Mouse (Mus musculus) effector memory CD4-positive, alpha-beta T cell, adult 5 months (primary cell): Measurements from ENCODE around the gene Prdm2. TPM values are rescaled to one million over a fixed set of nuclear protein-coding genes. Genes with fewer than 3 reads are reported as not detected.

ENCODE experiments used
- polyA plus RNA-seq: library from polyadenylated mRNA; unstranded; fragments of 100-300 nt; shearing (Covaris generic); gene quantifications from one replicate; pipeline ENCODE4 v1.2.1, GENCODE M21; 2017

Prdm2 gene
- 34.5 TPM for polyA plus RNA-seq

GRCm38 (mm10) chr4:143212341-143213174, at the start of gene Prdm2:
Gene Prdm2 (minus strand): TSS chr4:143212995.

Other genes starting within 250 kb of the Prdm2 start
- not detected for gene Pdpn, start 86.6 kb upstream of the Prdm2 start, polyA plus RNA-seq
- gene Lrrc38, start 136.8 kb upstream of the Prdm2 start, polyA plus RNA-seq = not detected
- not detected for gene Pramel1, start 181.4 kb upstream of the Prdm2 start, polyA plus RNA-seq
- gene Pramef8, start 199.4 kb upstream of the Prdm2 start, polyA plus RNA-seq = 39.9 TPM
- not detected for gene Oog4, start 237.3 kb upstream of the Prdm2 start, polyA plus RNA-seq